Mouse (Mus musculus): Measurements from ENCODE around the gene Msi2.

The Msi2 gene

GRCm38 (mm10) chr11:88359736-88360135 is 358.6 kb downstream of the Msi2 start:
- DNase-seq (ENCODE audit: low spot score): no peak

- no peak for DNase-seq (ENCODE audit: low spot score)
These were observed 361.0 kb downstream of the Msi2 start for GRCm38 (mm10) chr11:88357325-88357724.

GRCm38 (mm10) chr11:88356598-88357290 is 361.6 kb downstream of the Msi2 start:
- DNase-seq (ENCODE audit: low spot score): no peak

- DNase-seq (ENCODE audit: low spot score): no peak
These were observed 362.3 kb downstream of the Msi2 start for GRCm38 (mm10) chr11:88356016-88356415.

GRCm38 (mm10) chr11:88354771-88355170 is 363.5 kb downstream of the Msi2 start:
- DNase-seq (ENCODE audit: low spot score): no peak

GRCm38 (mm10) chr11:88351722-88352473 is 366.4 kb downstream of the Msi2 start:
- no peak for DNase-seq (ENCODE audit: low spot score)

- DNase-seq (ENCODE audit: low spot score): no peak
These were observed 369.6 kb downstream of the Msi2 start for GRCm38 (mm10) chr11:88348690-88349089.

- no peak for DNase-seq (ENCODE audit: low spot score)
These were observed 370.3 kb downstream of the Msi2 start for GRCm38 (mm10) chr11:88348056-88348455.

GRCm38 (mm10) chr11:88346066-88346465 is 372.2 kb downstream of the Msi2 start:
- DNase-seq (ENCODE audit: low spot score): no peak

GRCm38 (mm10) chr11:88337926-88338325 is 380.4 kb downstream of the Msi2 start:
- DNase-seq (ENCODE audit: low spot score): no peak

GRCm38 (mm10) chr11:88334893-88335292 is 383.4 kb downstream of the Msi2 start:
- no peak for DNase-seq (ENCODE audit: low spot score)

GRCm38 (mm10) chr11:88332309-88332934 is 385.9 kb downstream of the Msi2 start:
- DNase-seq (ENCODE audit: low spot score): no peak

- no peak for DNase-seq (ENCODE audit: low spot score)
These were observed 386.6 kb downstream of the Msi2 start for GRCm38 (mm10) chr11:88331722-88332121.

GRCm38 (mm10) chr11:88330799-88331198 is 387.5 kb downstream of the Msi2 start:
- peak; percentile 29 for DNase-seq (ENCODE audit: low spot score)

GRCm38 (mm10) chr11:88328813-88329595 is 389.3 kb downstream of the Msi2 start:
- DNase-seq (ENCODE audit: low spot score): no peak

GRCm38 (mm10) chr11:88327016-88327415 is 391.3 kb downstream of the Msi2 start:
- DNase-seq (ENCODE audit: low spot score): no peak

- DNase-seq (ENCODE audit: low spot score): no peak
These were observed 399.5 kb downstream of the Msi2 start for GRCm38 (mm10) chr11:88318850-88319249.

- DNase-seq (ENCODE audit: low spot score): no peak
These were observed 402.9 kb downstream of the Msi2 start for GRCm38 (mm10) chr11:88315393-88315792.

GRCm38 (mm10) chr11:88314471-88314870 is 403.8 kb downstream of the Msi2 start:
- no peak for DNase-seq (ENCODE audit: low spot score)

GRCm38 (mm10) chr11:88313512-88313911 is 404.8 kb downstream of the Msi2 start:
- DNase-seq (ENCODE audit: low spot score): no peak

- no peak for DNase-seq (ENCODE audit: low spot score)
These were observed 406.7 kb downstream of the Msi2 start for GRCm38 (mm10) chr11:88311606-88312005.

- DNase-seq (ENCODE audit: low spot score): no peak
These were observed 407.5 kb downstream of the Msi2 start for GRCm38 (mm10) chr11:88310773-88311172.

All from ovary, postnatal 10 days (tissue).